Mouse (Mus musculus) CH12.LX (cell line): ENCODE measurements at regions not wholly inside any gene's neighbourhood (a gene's known extent, or its start where the extent isn't known, plus 50 kb on each side); places are given as distances from the start of the nearest gene placed in this dataset.

Experiments used
- CTCF ChIP-seq, 2 experiments: IDR thresholded peaks in 1 of 2; conservative IDR thresholded peaks in 1 of 2; 2 replicates each; pipeline ENCODE4 v1.5.1; 2011 to 2012; ENCODE audit warnings: low read depth in 2 of 2, low read length in 2 of 2, improper control_type of control experiment in 1 of 2, inconsistent platforms in 1 of 2, mild to moderate bottlenecking in 1 of 2, moderate library complexity in 1 of 2
- MAFK ChIP-seq: IDR thresholded peaks from 2 replicates; pipeline ENCODE4 v1.6.1; 2011; ENCODE audit warnings: low read length, improper control_type of control experiment; ENCODE audit not compliant: insufficient replicate concordance
- MAX ChIP-seq: IDR thresholded peaks from 2 replicates; pipeline ENCODE4 v1.6.1; 2011; ENCODE audit warnings: low read length, improper control_type of control experiment
- PAX5 ChIP-seq: IDR thresholded peaks from 2 replicates; pipeline ENCODE4 v1.6.1; 2012; ENCODE audit warnings: low read length, inconsistent platforms, mixed read lengths
- POLR2A ChIP-seq: IDR thresholded peaks from 2 replicates; pipeline ENCODE4 v1.6.1; 2011; ENCODE audit warnings: low read depth, mild to moderate bottlenecking, improper control_type of control experiment, low read length
- RCOR1 ChIP-seq: conservative IDR thresholded peaks from 2 replicates; pipeline ENCODE4 v1.6.1; 2012; ENCODE audit warnings: low read depth, mild to moderate bottlenecking, inconsistent platforms, low read length, improper control_type of control experiment
- TCF12 ChIP-seq: IDR thresholded peaks from 2 replicates; pipeline ENCODE4 v1.6.1; 2014; ENCODE audit warnings: low read depth, mild to moderate bottlenecking, inconsistent platforms, low read length, improper control_type of control experiment

- TF ChIP-seq POLR2A (no peak), TCF12 (no peak), CTCF (conservative IDR thresholded peaks at IDR 0.05 in 1 of 2, IDR thresholded peaks at IDR 0.05 in 1 of 2; ENCODE audit: low read depth in 2 of 2, low read length in 2 of 2) (peak in 1 of 2 experiments; percentile 30; a peak in 2 of 4 replicates), MAX (no peak), RCOR1 (no peak), PAX5 (no peak), MAFK (no peak)
These were observed 389.8 kb upstream of the Klhl1 start for GRCm38 (mm10) chr14:96908737-96909136.
